Mouse (Mus musculus): ENCODE measurements at regions not wholly inside any gene's neighbourhood (a gene's known extent, or its start where the extent isn't known, plus 50 kb on each side); places are given as distances from the start of the nearest gene placed in this dataset.

- DNase-seq (ENCODE audit: extremely low spot score, low spot score), result no peak
Observed at GRCm38 (mm10) chr13:46123446-46123845, 150.1 kb upstream of the Stmnd1 start.

- no peak for DNase-seq (ENCODE audit: extremely low spot score, low spot score)
Observed at GRCm38 (mm10) chr13:46116576-46116975, 151.8 kb upstream of the Atxn1 start.

GRCm38 (mm10) chr13:46104971-46105370 lies 140.2 kb upstream of the Atxn1 start:
- no peak for DNase-seq (ENCODE audit: extremely low spot score, low spot score)

GRCm38 (mm10) chr13:46098621-46099020 lies 133.8 kb upstream of the Atxn1 start:
- DNase-seq (ENCODE audit: extremely low spot score, low spot score), result no peak

GRCm38 (mm10) chr13:46098131-46098530 lies 133.3 kb upstream of the Atxn1 start:
- no peak for DNase-seq (ENCODE audit: extremely low spot score, low spot score)

- peak; percentile 66 for DNase-seq (ENCODE audit: extremely low spot score, low spot score)
Observed at GRCm38 (mm10) chr13:46096968-46097367, 132.2 kb upstream of the Atxn1 start.

GRCm38 (mm10) chr13:46096416-46096815 lies 131.6 kb upstream of the Atxn1 start:
- DNase-seq (ENCODE audit: extremely low spot score, low spot score), result no peak

GRCm38 (mm10) chr13:46092787-46093186 lies 128.0 kb upstream of the Atxn1 start:
- no peak for DNase-seq (ENCODE audit: extremely low spot score, low spot score)

- DNase-seq (ENCODE audit: extremely low spot score, low spot score), result no peak
Observed at GRCm38 (mm10) chr13:46091109-46091508, 126.3 kb upstream of the Atxn1 start.

- no peak for DNase-seq (ENCODE audit: extremely low spot score, low spot score)
Observed at GRCm38 (mm10) chr13:46088237-46088636, 123.4 kb upstream of the Atxn1 start.

- no peak for DNase-seq (ENCODE audit: extremely low spot score, low spot score)
Observed at GRCm38 (mm10) chr13:46087663-46088062, 122.9 kb upstream of the Atxn1 start.

- no peak for DNase-seq (ENCODE audit: extremely low spot score, low spot score)
Observed at GRCm38 (mm10) chr13:46076879-46077278, 112.1 kb upstream of the Atxn1 start.

GRCm38 (mm10) chr13:46071670-46072069 lies 106.9 kb upstream of the Atxn1 start:
- DNase-seq (ENCODE audit: extremely low spot score, low spot score), result no peak

GRCm38 (mm10) chr13:46069571-46069970 lies 104.8 kb upstream of the Atxn1 start:
- DNase-seq (ENCODE audit: extremely low spot score, low spot score), result no peak

GRCm38 (mm10) chr13:46062758-46063157 lies 98.0 kb upstream of the Atxn1 start:
- no peak for DNase-seq (ENCODE audit: extremely low spot score, low spot score)

- no peak for DNase-seq (ENCODE audit: extremely low spot score, low spot score)
Observed at GRCm38 (mm10) chr13:46059870-46060269, 95.1 kb upstream of the Atxn1 start.

GRCm38 (mm10) chr13:46058862-46059261 lies 94.1 kb upstream of the Atxn1 start:
- no peak for DNase-seq (ENCODE audit: extremely low spot score, low spot score)

- no peak for DNase-seq (ENCODE audit: extremely low spot score, low spot score)
Observed at GRCm38 (mm10) chr13:46058341-46058740, 93.5 kb upstream of the Atxn1 start.

GRCm38 (mm10) chr13:46055410-46055809 lies 90.6 kb upstream of the Atxn1 start:
- DNase-seq (ENCODE audit: extremely low spot score, low spot score), result no peak

- DNase-seq (ENCODE audit: extremely low spot score, low spot score), result no peak
Observed at GRCm38 (mm10) chr13:46043568-46043967, 78.8 kb upstream of the Atxn1 start.

GRCm38 (mm10) chr13:46043016-46043415 lies 78.2 kb upstream of the Atxn1 start:
- no peak for DNase-seq (ENCODE audit: extremely low spot score, low spot score)

GRCm38 (mm10) chr13:46042224-46042623 lies 77.4 kb upstream of the Atxn1 start:
- no peak for DNase-seq (ENCODE audit: extremely low spot score, low spot score)

- no peak for DNase-seq (ENCODE audit: extremely low spot score, low spot score)
Observed at GRCm38 (mm10) chr13:46041475-46041874, 76.7 kb upstream of the Atxn1 start.

GRCm38 (mm10) chr13:46040062-46040461 lies 75.3 kb upstream of the Atxn1 start:
- DNase-seq (ENCODE audit: extremely low spot score, low spot score), result no peak
